Mouse (Mus musculus) embryonic facial prominence, embryonic 13.5 days (tissue): ENCODE data around the gene Ttc22. TPM values are rescaled to one million over a fixed set of nuclear protein-coding genes. Genes with fewer than 3 reads are reported as not detected.

ENCODE experiments used
- ATAC-seq: fragments of 200-750 bp; cut with Nextera tagmentation; 2 replicates; pipeline ENCODE4 v1.8.0; 2017; ENCODE audit warnings: low read depth; ENCODE audit not compliant: insufficient number of reproducible peaks, insufficient read depth, low FRiP score, low TSS enrichment
- H3K27ac ChIP-seq: fragments of 300-500 bp; sonication (generic); 2 replicates; pipeline ENCODE4 v1.5.1; 2015; ENCODE audit warnings: moderate library complexity, mild to moderate bottlenecking, inconsistent platforms
- H3K27me3 ChIP-seq: fragments of 300-500 bp; sonication (generic); 2 replicates; pipeline ENCODE4 v1.6.1; 2015; ENCODE audit warnings: mild to moderate bottlenecking, inconsistent platforms
- H3K36me3 ChIP-seq: fragments of 300-500 bp; sonication (generic); 2 replicates; pipeline ENCODE4 v1.6.1; 2015; ENCODE audit warnings: mild to moderate bottlenecking, inconsistent platforms
- H3K4me1 ChIP-seq: fragments of 300-500 bp; sonication (generic); 2 replicates; pipeline ENCODE4 v1.6.1; 2015; ENCODE audit warnings: inconsistent platforms
- H3K4me2 ChIP-seq: fragments of 300-500 bp; sonication (generic); 2 replicates; pipeline ENCODE4 v1.6.1; 2015; ENCODE audit warnings: moderate library complexity, mild to moderate bottlenecking, inconsistent platforms
- H3K4me3 ChIP-seq: fragments of 300-500 bp; sonication (generic); 2 replicates; pipeline ENCODE4 v1.5.1; 2015; ENCODE audit warnings: mild to moderate bottlenecking, inconsistent platforms
- H3K9ac ChIP-seq: fragments of 300-500 bp; sonication (generic); 2 replicates; pipeline ENCODE4 v1.6.1; 2015; ENCODE audit warnings: mild to moderate bottlenecking, inconsistent platforms
- H3K9me3 ChIP-seq: fragments of 300-500 bp; sonication (generic); 2 replicates; pipeline ENCODE4 v1.6.1; 2016; ENCODE audit warnings: inconsistent platforms
- WGBS: fragments of 180-500 bp; shearing (Covaris S2); methylation state at CpG from one replicate; pipeline ENCODE4 v1.1.7; 2015; ENCODE audit warnings: mixed read lengths; 5-methylcytosine and 5-hydroxymethylcytosine counted together
- polyA plus RNA-seq: library from polyadenylated mRNA; unstranded; fragments of >200 nt; fragmentation: Nextera tagmentation; extraction: Ambion mirVana; gene quantifications from 2 replicates; pipeline ENCODE4 v1.2.1, GENCODE M21; 2015

Ttc22 gene
- polyA plus RNA-seq, 1 experiment from 2014 or later, result 1.8 TPM

DNA sequence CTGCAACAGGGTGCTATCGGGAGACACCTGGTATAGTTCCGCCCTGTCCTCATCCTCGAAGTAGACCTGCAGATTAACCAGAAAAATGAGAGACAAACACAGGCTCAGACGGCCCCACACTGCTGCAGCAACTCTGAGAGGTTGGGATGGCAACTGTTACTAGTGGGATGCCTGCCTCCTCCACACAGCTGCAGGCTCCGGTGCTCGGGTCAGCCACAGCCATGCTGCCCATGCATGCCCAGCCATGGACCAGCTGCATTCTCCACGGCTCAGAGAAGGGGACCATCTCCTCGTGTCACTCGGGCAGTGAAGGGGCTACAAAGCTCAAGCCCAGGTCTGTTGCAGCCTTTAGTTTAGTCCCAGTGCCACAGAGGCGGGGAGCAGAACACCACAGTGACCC lies 43.4 kb downstream of the Ttc22 start:
- H3K27ac ChIP-seq, result no peak overlapping the region
- peaks cover 99% of the 10 kb centered on the region for H3K36me3 ChIP-seq
- 91% methylated on average over 10 of the region's 10 CpGs for WGBS
- H3K27me3 ChIP-seq, result no peaks in the 10 kb centered on the region
- H3K4me1 ChIP-seq, result no peaks in the 10 kb centered on the region
- no peak for ATAC-seq
- H3K4me3 ChIP-seq, result no peak overlapping the region
- no peak overlapping the region for H3K4me2 ChIP-seq
- no peak overlapping the region for H3K9ac ChIP-seq
- H3K9me3 ChIP-seq, result no peaks in the 10 kb centered on the region

DNA sequence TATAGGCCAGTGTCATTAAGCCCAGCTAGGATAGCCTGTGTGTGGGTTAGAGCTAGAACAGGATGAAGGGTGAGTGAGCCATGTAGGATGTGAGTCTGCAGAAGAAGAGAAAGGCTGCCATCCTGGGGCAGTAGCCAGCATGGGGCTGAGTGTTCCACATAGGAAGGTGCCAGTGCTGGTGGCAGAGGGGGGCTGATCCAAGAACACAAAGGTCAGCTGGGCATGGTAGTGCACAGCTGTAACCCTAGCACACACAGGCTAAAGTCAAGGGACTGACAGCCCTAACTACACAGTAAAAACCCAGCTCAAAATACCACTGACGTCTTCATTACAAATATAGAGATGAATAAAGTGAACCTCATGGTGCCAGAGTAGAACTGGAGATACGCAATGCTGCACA lies 44.3 kb downstream of the Ttc22 start:
- Histone ChIP-seq H3K36me3 (peaks cover 99% of the 10 kb centered on the region), H3K9ac (no peak overlapping the region), H3K27ac (no peak overlapping the region), H3K27me3 (no peaks in the 10 kb centered on the region), H3K9me3 (no peaks in the 10 kb centered on the region), H3K4me3 (no peak overlapping the region), H3K4me1 (no peaks in the 10 kb centered on the region), H3K4me2 (no peak overlapping the region)
- ATAC-seq, result no peak
- WGBS, result 79% methylated on average over 2 of the region's 2 CpGs

DNA sequence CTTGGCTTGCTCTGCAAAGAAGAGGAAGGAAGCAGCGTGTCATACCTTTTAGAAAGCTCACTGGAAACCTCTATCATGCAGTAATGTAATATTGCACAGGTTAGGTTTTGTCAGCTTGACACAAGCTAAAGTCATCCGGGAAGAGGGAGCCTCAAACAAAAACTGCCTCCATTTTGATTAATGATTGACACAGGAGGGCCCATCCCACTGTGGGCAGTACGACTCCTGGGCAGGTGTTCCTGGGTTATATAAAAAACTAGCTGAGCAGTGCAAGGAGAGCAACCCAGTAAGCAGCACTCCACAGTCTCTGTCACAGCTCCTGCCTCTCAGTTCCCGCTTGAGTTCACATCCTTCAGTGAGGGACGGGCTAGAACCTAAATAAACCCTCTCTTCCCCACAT lies 54.5 kb downstream of the Ttc22 start:
- H3K4me2 ChIP-seq, result no peak overlapping the region
- no peaks in the 10 kb centered on the region for H3K27me3 ChIP-seq
- 93% methylated on average over 5 of the region's 5 CpGs for WGBS
- H3K9ac ChIP-seq, result no peak overlapping the region
- H3K9me3 ChIP-seq, result no peaks in the 10 kb centered on the region
- H3K4me1 ChIP-seq, result peaks cover 11% of the 10 kb centered on the region
- ATAC-seq, result no peak
- no peak overlapping the region for H3K4me3 ChIP-seq
- peaks cover 51% of the 10 kb centered on the region for H3K36me3 ChIP-seq
- H3K27ac ChIP-seq, result no peak overlapping the region

DNA sequence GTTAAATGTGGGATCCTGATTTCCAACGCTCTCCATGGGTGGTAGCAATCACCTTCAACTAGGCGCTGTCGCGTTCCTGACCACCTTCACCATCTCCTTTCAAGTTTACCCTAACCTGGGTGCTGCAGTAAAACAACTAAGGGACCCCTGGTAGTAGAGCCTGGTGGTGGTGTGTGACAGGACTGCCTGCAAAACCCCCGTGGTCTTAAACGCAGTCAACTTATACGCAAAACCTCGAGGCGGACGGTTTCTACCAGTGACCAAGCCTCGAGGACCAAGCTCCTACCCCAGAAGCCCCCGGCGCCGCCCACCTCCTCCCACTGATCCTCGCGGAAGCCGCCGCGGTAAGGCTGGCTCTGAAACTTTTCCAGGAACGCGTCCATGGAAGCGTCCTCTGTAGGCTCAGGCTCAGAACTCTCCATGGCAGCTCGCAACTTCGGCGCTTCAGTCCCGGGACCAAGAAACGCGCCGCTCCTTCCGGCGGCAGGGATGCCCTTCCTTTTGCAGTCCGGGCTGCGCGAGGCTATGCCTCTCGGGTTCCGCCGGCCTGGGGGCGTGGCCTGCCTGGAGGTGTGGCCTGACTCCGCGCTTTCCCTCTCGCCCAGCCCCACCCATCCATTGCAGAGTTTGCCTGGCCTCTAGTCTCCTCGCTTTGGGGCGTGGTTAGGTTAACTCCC lies 56.3 kb downstream of the Ttc22 start, which contains the start of gene Ttc4:
Gene Ttc4 (minus strand): TSS at position 503 of the 677 bp plus-strand sequence.
- Histone ChIP-seq H3K27ac (peak within 1 kb of the TSS; percentile 68), H3K27me3 (no peaks in the 10 kb centered on the region), H3K4me2 (peak within 1 kb of the TSS; percentile 84), H3K4me3 (peak within 1 kb of the TSS; percentile 74), H3K4me1 (peaks cover 11% of the 10 kb centered on the region), H3K9me3 (no peaks in the 10 kb centered on the region), H3K9ac (peak within 1 kb of the TSS; percentile 92), H3K36me3 (peaks cover 33% of the 10 kb centered on the region)
- ATAC-seq, result peak; percentile 88
- under 1% methylated on average over 43 of the region's 43 CpGs for WGBS

DNA sequence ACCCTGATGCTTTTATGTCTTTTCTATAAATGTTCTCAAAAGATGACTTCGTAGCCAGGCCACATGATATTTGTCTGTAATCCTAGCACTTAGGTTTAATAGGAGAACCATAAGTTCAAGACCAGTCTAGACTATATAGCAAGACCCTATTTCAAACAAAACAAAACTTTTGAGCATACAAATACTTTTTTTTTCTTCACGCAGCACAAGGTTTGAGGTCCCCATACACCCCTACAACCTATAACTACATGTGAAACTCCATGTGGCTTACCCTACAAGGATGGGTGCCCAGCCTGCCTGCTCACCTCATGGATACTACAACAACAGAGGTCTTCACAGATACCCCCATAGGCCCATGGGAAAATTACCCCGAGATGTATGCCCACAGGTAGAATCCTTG lies 56.9 kb downstream of the Ttc22 start:
- Histone ChIP-seq H3K9me3 (no peaks in the 10 kb centered on the region), H3K27me3 (no peaks in the 10 kb centered on the region), H3K27ac (no peak overlapping the region), H3K4me2 (peak overlapping the region; percentile 84), H3K9ac (no peak overlapping the region; the same call in 1 of the 2 replicates), H3K36me3 (peaks cover 27% of the 10 kb centered on the region), H3K4me1 (peaks cover 11% of the 10 kb centered on the region), H3K4me3 (peak overlapping the region; percentile 74)
- ATAC-seq, result no peak
- 38% methylated on average over 3 of the region's 3 CpGs for whole genome bisulfite sequencing

DNA sequence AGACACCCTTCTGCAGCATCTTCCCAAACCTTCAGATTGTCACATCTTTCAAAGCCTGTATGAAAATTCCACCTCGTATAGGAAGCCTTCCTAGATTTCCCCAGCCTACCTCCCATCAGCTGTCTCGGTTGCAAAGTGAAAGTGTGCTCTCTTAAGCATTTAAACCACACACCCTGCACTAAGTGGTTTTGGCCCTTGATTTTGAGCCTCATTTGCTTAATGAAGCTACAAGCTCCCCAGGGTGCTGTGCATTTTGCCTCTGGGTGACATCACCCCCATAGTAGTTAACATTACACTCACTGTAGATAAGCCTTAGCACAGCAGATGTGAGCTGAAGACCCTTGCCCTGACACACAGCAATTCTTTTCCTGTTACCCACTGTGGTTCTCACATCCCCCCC lies 58.7 kb downstream of the Ttc22 start:
- 53% methylated on average over 2 of the region's 2 CpGs for WGBS
- Histone ChIP-seq H3K27me3 (no peaks in the 10 kb centered on the region), H3K27ac (no peak overlapping the region), H3K9me3 (no peaks in the 10 kb centered on the region), H3K4me1 (peaks cover 11% of the 10 kb centered on the region), H3K4me3 (no peak overlapping the region), H3K9ac (no peak overlapping the region), H3K36me3 (peaks cover 10% of the 10 kb centered on the region), H3K4me2 (no peak overlapping the region)
- ATAC-seq, result no peak

DNA sequence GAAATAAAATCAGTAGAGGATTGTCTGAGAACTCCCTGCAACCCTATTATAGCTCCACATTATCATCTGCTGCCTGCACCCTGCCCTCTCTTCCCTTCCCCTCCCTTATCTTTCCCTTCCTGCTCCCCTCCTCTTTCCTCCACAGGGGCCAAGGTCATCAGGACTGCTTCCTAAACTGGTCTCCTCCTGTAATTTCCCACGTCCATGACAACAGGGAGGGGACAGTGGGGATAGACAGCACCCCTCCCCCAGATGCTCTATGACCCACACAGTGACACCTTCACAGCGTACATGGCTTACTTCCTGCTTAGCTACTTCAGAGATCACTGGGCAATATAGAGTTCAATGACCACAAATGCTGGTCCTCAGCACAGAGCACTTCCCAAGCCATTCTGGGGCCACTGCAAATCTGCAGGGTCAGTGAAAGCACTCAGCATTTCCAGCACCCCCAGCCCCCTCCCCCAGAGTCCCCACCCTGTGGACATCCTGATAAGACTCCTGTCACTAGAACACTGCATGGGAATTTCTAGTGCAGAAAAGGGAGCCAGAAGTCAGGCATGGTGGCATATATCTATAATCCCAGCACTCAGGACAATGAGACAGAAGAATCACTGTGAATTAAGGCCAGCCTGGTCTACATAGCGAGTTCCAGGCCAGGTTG lies 66.5 kb downstream of the Ttc22 start:
- H3K36me3 ChIP-seq, result no peaks in the 10 kb centered on the region

More for the DNA sequence above, 66.5 kb downstream of the Ttc22 start:
- 54% methylated on average over 3 of the region's 3 CpGs for WGBS
- H3K9me3 ChIP-seq, result no peaks in the 10 kb centered on the region
- no peaks in the 10 kb centered on the region for H3K27me3 ChIP-seq
- no peak for ATAC-seq
- H3K4me1 ChIP-seq, result no peaks in the 10 kb centered on the region
- no peak overlapping the region for H3K4me3 ChIP-seq
- H3K4me2 ChIP-seq, result no peak overlapping the region
- H3K27ac ChIP-seq, result no peak overlapping the region
- no peak overlapping the region for H3K9ac ChIP-seq

Other genes with a start within 250 kb of the Ttc22 start
- gene Pcsk9, start 158.1 kb upstream of the Ttc22 start, polyA plus RNA-seq, result 2.9 and 3.4 TPM in 2 replicates
- gene Bsnd, start 130.1 kb upstream of the Ttc22 start, polyA plus RNA-seq, result not detected in 2 replicates
- 6.9 TPM in 2 replicates for gene Dhcr24, start 61.4 kb upstream of the Ttc22 start, polyA plus RNA-seq
- not detected in 2 replicates for gene Lexm, start 5.2 kb upstream of the Ttc22 start, polyA plus RNA-seq
- 14.6 and 14.8 TPM in 2 replicates for gene Pars2, start 28.6 kb downstream of the Ttc22 start, polyA plus RNA-seq
- 104 and 106 TPM in 2 replicates for gene Ttc4, start 56.5 kb downstream of the Ttc22 start, polyA plus RNA-seq
- 0.44 and 0.58 TPM in 2 replicates for gene Mroh7, start 108.5 kb downstream of the Ttc22 start, polyA plus RNA-seq
- gene Fam151a, start 111.5 kb downstream of the Ttc22 start, polyA plus RNA-seq, result 0.32 TPM in 1 of 2 replicates, not detected in the other
- gene Acot11, start 182.6 kb downstream of the Ttc22 start, polyA plus RNA-seq, result 2.1 and 3.0 TPM in 2 replicates